Mouse (Mus musculus) G1E (cell line): ENCODE measurements around the gene Mylk.

Experiments used
- CTCF ChIP-seq: IDR thresholded peaks from 2 replicates; pipeline ENCODE4 v1.5.1; 2012; ENCODE audit warnings: low read depth, low read length, inconsistent platforms, mixed read lengths
- POLR2AphosphoS5 ChIP-seq: IDR thresholded peaks from 2 replicates; pipeline ENCODE4 v1.6.1; 2012; ENCODE audit warnings: low read depth, low read length, inconsistent platforms; ENCODE audit not compliant: insufficient replicate concordance
- TAL1 ChIP-seq: conservative IDR thresholded peaks from 2 replicates; pipeline ENCODE4 v1.6.1; 2012; ENCODE audit warnings: low read depth, low read length, inconsistent platforms, mixed read lengths

DNA sequence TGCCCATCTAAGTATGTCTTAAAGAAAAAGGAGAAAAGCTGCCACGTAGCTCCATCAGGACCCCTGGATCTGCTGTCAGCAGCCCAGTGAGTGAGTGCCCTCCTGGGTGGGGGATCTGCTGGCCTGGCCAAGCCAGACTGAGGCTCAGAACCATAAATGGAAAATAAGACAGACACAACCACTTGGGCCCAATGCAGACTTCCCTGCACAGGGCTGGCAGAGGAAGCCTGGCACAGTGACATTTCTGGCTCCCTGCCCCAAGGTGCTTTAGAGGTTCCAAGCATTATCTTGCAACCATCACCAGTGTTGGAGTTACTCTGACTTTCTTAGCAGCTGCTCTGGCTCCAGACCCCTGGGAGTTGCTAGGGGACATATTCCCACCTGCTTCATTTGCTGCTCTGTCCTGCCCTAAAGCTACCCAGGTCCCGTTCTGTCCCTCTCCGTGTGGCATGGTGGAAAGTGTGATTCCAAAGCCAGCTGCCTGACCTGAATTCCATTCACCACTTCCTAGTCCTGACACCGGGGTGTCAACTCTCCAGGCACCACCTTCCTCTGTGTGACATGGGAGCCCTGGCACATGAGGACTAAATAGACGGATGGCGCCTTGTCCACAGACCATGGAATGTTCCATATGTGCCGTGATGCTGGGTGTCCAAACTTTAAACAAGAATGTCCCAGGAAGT is 156.7 kb downstream of the Mylk start:
- TF ChIP-seq CTCF (no peak), TAL1 (no peak), POLR2AphosphoS5 (no peak)
